Mouse (Mus musculus) layer of hippocampus, adult 9-10 months (tissue): ENCODE results near the gene Ryr2.
"Not testable (repeated sequence)": the region's sequence is repeated elsewhere in the genome, so short reads cannot be mapped to it uniquely, and the experiment has no call there.

Source experiments
- DNase-seq: peaks from one replicate; pipeline ENCODE4 v3.0.0; 2022; ENCODE audit warnings: low spot score

Ryr2 gene

GRCm38 (mm10) chr13:11941724-11942123 lies 165.0 kb downstream of the Ryr2 start:
- DNase-seq, result no peak

- DNase-seq, result not testable (repeated sequence)
These were observed 172.3 kb downstream of the Ryr2 start for GRCm38 (mm10) chr13:11934297-11935060.

GRCm38 (mm10) chr13:11933334-11933733 lies 173.4 kb downstream of the Ryr2 start:
- DNase-seq, result no peak

GRCm38 (mm10) chr13:11928709-11929108 lies 178.0 kb downstream of the Ryr2 start:
- DNase-seq, result no peak

- DNase-seq, result no peak
These were observed 179.0 kb downstream of the Ryr2 start for GRCm38 (mm10) chr13:11927727-11928126.

- no peak for DNase-seq
These were observed 179.8 kb downstream of the Ryr2 start for GRCm38 (mm10) chr13:11926720-11927500.

GRCm38 (mm10) chr13:11926215-11926614 lies 180.5 kb downstream of the Ryr2 start:
- no peak for DNase-seq

GRCm38 (mm10) chr13:11924732-11925131 lies 182.0 kb downstream of the Ryr2 start:
- DNase-seq, result no peak

- DNase-seq, result no peak
These were observed 186.2 kb downstream of the Ryr2 start for GRCm38 (mm10) chr13:11920495-11920894.

GRCm38 (mm10) chr13:11919448-11919847 lies 187.3 kb downstream of the Ryr2 start:
- DNase-seq, result no peak

GRCm38 (mm10) chr13:11915619-11916018 lies 191.1 kb downstream of the Ryr2 start:
- no peak for DNase-seq

GRCm38 (mm10) chr13:11914682-11915081 lies 192.1 kb downstream of the Ryr2 start:
- no peak for DNase-seq

- no peak for DNase-seq
These were observed 194.5 kb downstream of the Ryr2 start for GRCm38 (mm10) chr13:11912208-11912607.

GRCm38 (mm10) chr13:11908123-11908522 lies 198.6 kb downstream of the Ryr2 start:
- DNase-seq, result no peak

- DNase-seq, result no peak
These were observed 201.6 kb downstream of the Ryr2 start for GRCm38 (mm10) chr13:11905126-11905525.

GRCm38 (mm10) chr13:11903272-11903671 lies 203.5 kb downstream of the Ryr2 start:
- DNase-seq, result no peak

- no peak for DNase-seq
These were observed 203.9 kb downstream of the Ryr2 start for GRCm38 (mm10) chr13:11902856-11903255.

- no peak for DNase-seq
These were observed 206.1 kb downstream of the Ryr2 start for GRCm38 (mm10) chr13:11900631-11901030.

GRCm38 (mm10) chr13:11895631-11896030 lies 211.1 kb downstream of the Ryr2 start:
- DNase-seq, result no peak

- no peak for DNase-seq
These were observed 215.0 kb downstream of the Ryr2 start for GRCm38 (mm10) chr13:11891739-11892138.

GRCm38 (mm10) chr13:11891115-11891514 lies 215.6 kb downstream of the Ryr2 start:
- DNase-seq, result no peak

GRCm38 (mm10) chr13:11884175-11884574 lies 222.6 kb downstream of the Ryr2 start:
- no peak for DNase-seq

- no peak for DNase-seq
These were observed 224.4 kb downstream of the Ryr2 start for GRCm38 (mm10) chr13:11882359-11882758.
